Mouse (Mus musculus) MEL (cell line): Measurements from ENCODE around the gene Mark2. TPM values are rescaled to one million over a fixed set of nuclear protein-coding genes. Genes with fewer than 3 reads are reported as not detected.

Experiments
- DNase-seq: peaks from one replicate; pipeline ENCODE4 v3.0.0; 2011; ENCODE audit warnings: low read depth, low spot score
- H3K27ac ChIP-seq: 2 replicates; pipeline ENCODE4 v1.5.1; 2012; ENCODE audit warnings: low read depth, mild to moderate bottlenecking, control low read depth, low read length, moderate library complexity; ENCODE audit not compliant: control insufficient read depth
- H3K27me3 ChIP-seq, 2 experiments: fragments of 150-350 bp in 1 of 2; sonication (generic) in 1 of 2; 2 replicates each; pipeline ENCODE4 v1.6.1; 2012; ENCODE audit warnings: low read length in 2 of 2, mild to moderate bottlenecking in 2 of 2, improper control_type of control experiment in 1 of 2, moderate library complexity in 1 of 2; ENCODE audit not compliant: insufficient read depth in 2 of 2, control insufficient read depth in 1 of 2
- H3K36me3 ChIP-seq, 2 experiments: 2 replicates each; pipeline ENCODE4 v1.6.1; 2012 to 2014; ENCODE audit warnings: low read length in 2 of 2, improper control_type of control experiment in 1 of 2, inconsistent platforms in 1 of 2, mild to moderate bottlenecking in 1 of 2; ENCODE audit not compliant: insufficient read depth in 2 of 2, control insufficient read depth in 1 of 2
- H3K4me1 ChIP-seq, 2 experiments: fragments of 150-350 bp in 1 of 2; sonication (generic) in 1 of 2; 2 replicates each; pipeline ENCODE4 v1.6.1; 2012; ENCODE audit warnings: low read length in 2 of 2, improper control_type of control experiment in 1 of 2, mild to moderate bottlenecking in 1 of 2; ENCODE audit not compliant: insufficient read depth in 2 of 2, control insufficient read depth in 1 of 2
- H3K4me3 ChIP-seq, 2 experiments: fragments of 150-350 bp in 1 of 2; sonication (generic) in 1 of 2; 2 replicates each; pipeline ENCODE4 v1.5.1; 2012; ENCODE audit warnings: low read depth in 2 of 2, low read length in 2 of 2, mild to moderate bottlenecking in 2 of 2, moderate library complexity in 2 of 2, control low read depth in 1 of 2, improper control_type of control experiment in 1 of 2; ENCODE audit not compliant: control insufficient read depth in 1 of 2, insufficient read depth in 1 of 2
- H3K79me2 ChIP-seq: 2 replicates; pipeline ENCODE4 v1.6.1; 2012; ENCODE audit warnings: mild to moderate bottlenecking, low read length, moderate library complexity; ENCODE audit not compliant: control insufficient read depth, poor library complexity, insufficient read depth
- H3K9ac ChIP-seq: 2 replicates; pipeline ENCODE4 v1.6.1; 2012; ENCODE audit warnings: low read depth, mild to moderate bottlenecking, control low read depth, low read length, moderate library complexity; ENCODE audit not compliant: control insufficient read depth, poor library complexity, severe bottlenecking
- H3K9me3 ChIP-seq: fragments of 150-350 bp; sonication (generic); replicated peaks from 2 replicates; pipeline ENCODE4 v1.6.1; 2012; ENCODE audit warnings: mild to moderate bottlenecking, low read length, improper control_type of control experiment, moderate library complexity; ENCODE audit not compliant: insufficient read depth
- CHD1 ChIP-seq: IDR thresholded peaks from 2 replicates; pipeline ENCODE4 v1.6.1; 2012; ENCODE audit warnings: low read depth, mild to moderate bottlenecking, inconsistent platforms, low read length, improper control_type of control experiment
- CTCF ChIP-seq, 3 experiments: IDR thresholded peaks in 2 of 3; conservative IDR thresholded peaks in 1 of 3; 2 replicates each; pipeline ENCODE4 v1.5.1; 2011 to 2012; ENCODE audit warnings: low read length in 3 of 3, low read depth in 2 of 3, mild to moderate bottlenecking in 2 of 3, improper control_type of control experiment in 1 of 3, inconsistent platforms in 1 of 3, mixed read lengths in 1 of 3, moderate library complexity in 1 of 3; ENCODE audit not compliant: control insufficient read depth in 1 of 3, insufficient read depth in 1 of 3, poor library complexity in 1 of 3, severe bottlenecking in 1 of 3
- EP300 ChIP-seq, 2 experiments: IDR thresholded peaks; 2 replicates each; pipeline ENCODE4 v1.6.1; 2011; ENCODE audit warnings: improper control_type of control experiment in 2 of 2, low read length in 2 of 2, low read depth in 1 of 2, mild to moderate bottlenecking in 1 of 2
- ETS1 ChIP-seq: IDR thresholded peaks from 2 replicates; pipeline ENCODE4 v1.6.1; 2012; ENCODE audit warnings: low read depth, mild to moderate bottlenecking, inconsistent platforms, low read length, improper control_type of control experiment, moderate library complexity
- GATA1 ChIP-seq: IDR thresholded peaks from 2 replicates; pipeline ENCODE4 v1.6.1; 2011; ENCODE audit warnings: low read depth, low read length, improper control_type of control experiment
- JUND ChIP-seq: IDR thresholded peaks from 2 replicates; pipeline ENCODE4 v1.6.1; 2011; ENCODE audit warnings: low read depth, mild to moderate bottlenecking, improper control_type of control experiment, low read length
- KAT2A ChIP-seq: conservative IDR thresholded peaks from 2 replicates; pipeline ENCODE4 v1.6.1; 2012; ENCODE audit warnings: low read depth, low read length, improper control_type of control experiment, inconsistent platforms
- MAFK ChIP-seq: IDR thresholded peaks from 2 replicates; pipeline ENCODE4 v1.6.1; 2011; ENCODE audit warnings: low read depth, mild to moderate bottlenecking, low read length, improper control_type of control experiment, borderline replicate concordance
- MAX ChIP-seq: IDR thresholded peaks from 2 replicates; pipeline ENCODE4 v1.6.1; 2011; ENCODE audit warnings: low read length, improper control_type of control experiment
- MEF2A ChIP-seq: IDR thresholded peaks from 2 replicates; pipeline ENCODE4 v1.6.1; 2014; ENCODE audit warnings: low read depth, mild to moderate bottlenecking, inconsistent platforms, low read length, improper control_type of control experiment; ENCODE audit not compliant: poor library complexity, insufficient replicate concordance, severe bottlenecking; ENCODE audit errors: extremely low read depth
- MXI1 ChIP-seq: IDR thresholded peaks from 2 replicates; pipeline ENCODE4 v1.6.1; 2011; ENCODE audit warnings: mild to moderate bottlenecking, low read depth, low read length, improper control_type of control experiment
- MYB ChIP-seq: IDR thresholded peaks from 2 replicates; pipeline ENCODE4 v1.6.1; 2011; ENCODE audit warnings: mild to moderate bottlenecking, low read depth, low read length, improper control_type of control experiment
- MYC ChIP-seq: IDR thresholded peaks from 2 replicates; pipeline ENCODE4 v1.6.1; 2011; ENCODE audit warnings: low read depth, mild to moderate bottlenecking, low read length, improper control_type of control experiment, moderate library complexity
- NELFE ChIP-seq: IDR thresholded peaks from 2 replicates; pipeline ENCODE4 v1.6.1; 2011; ENCODE audit warnings: low read depth, low read length, improper control_type of control experiment
- NRF1 ChIP-seq: IDR thresholded peaks from 2 replicates; pipeline ENCODE4 v1.6.1; 2014; ENCODE audit warnings: low read depth, mild to moderate bottlenecking, inconsistent platforms, low read length, improper control_type of control experiment, moderate library complexity; ENCODE audit not compliant: poor library complexity, insufficient read depth, severe bottlenecking
- POLR2A ChIP-seq, 2 experiments: IDR thresholded peaks; 2 replicates each; pipeline ENCODE4 v1.6.1; 2011 to 2012; ENCODE audit warnings: low read length in 2 of 2, mild to moderate bottlenecking in 2 of 2, control low read depth in 1 of 2, improper control_type of control experiment in 1 of 2, low read depth in 1 of 2, moderate library complexity in 1 of 2; ENCODE audit not compliant: control insufficient read depth in 1 of 2, insufficient read depth in 1 of 2, poor library complexity in 1 of 2
- POLR2AphosphoS2 ChIP-seq: IDR thresholded peaks from 2 replicates; pipeline ENCODE4 v1.6.1; 2011; ENCODE audit warnings: low read length, improper control_type of control experiment
- RCOR1 ChIP-seq: IDR thresholded peaks from 2 replicates; pipeline ENCODE4 v1.6.1; 2012; ENCODE audit warnings: low read depth, mild to moderate bottlenecking, inconsistent platforms, low read length, improper control_type of control experiment
- SIN3A ChIP-seq: IDR thresholded peaks from 2 replicates; pipeline ENCODE4 v1.6.1; 2012; ENCODE audit warnings: low read length, improper control_type of control experiment, inconsistent platforms
- TAL1 ChIP-seq: IDR thresholded peaks from 2 replicates; pipeline ENCODE4 v1.6.1; 2012; ENCODE audit warnings: mild to moderate bottlenecking, inconsistent platforms, low read length, moderate library complexity, mixed read lengths
- TCF12 ChIP-seq: IDR thresholded peaks from 2 replicates; pipeline ENCODE4 v1.6.1; 2014; ENCODE audit warnings: low read depth, mild to moderate bottlenecking, inconsistent platforms, low read length, improper control_type of control experiment, moderate library complexity
- ZKSCAN1 ChIP-seq: IDR thresholded peaks from 2 replicates; pipeline ENCODE4 v1.6.1; 2012; ENCODE audit warnings: low read depth, mild to moderate bottlenecking, inconsistent platforms, low read length, improper control_type of control experiment, moderate library complexity
- ZMIZ1 ChIP-seq: IDR thresholded peaks from 2 replicates; pipeline ENCODE4 v1.6.1; 2012; ENCODE audit warnings: low read depth, mild to moderate bottlenecking, inconsistent platforms, low read length, improper control_type of control experiment, moderate library complexity
- ZNF384 ChIP-seq: IDR thresholded peaks from 2 replicates; pipeline ENCODE4 v1.6.1; 2012; ENCODE audit warnings: low read depth, mild to moderate bottlenecking, inconsistent platforms, low read length, improper control_type of control experiment
- polyA plus RNA-seq, 2 experiments: library from polyadenylated mRNA; stranded (reverse) in 1 of 2; unstranded in 1 of 2; fragments of >175 nt in 1 of 2; fragments of >200 nt in 1 of 2; gene quantifications; 2 replicates each; pipeline versions ENCODE4 v1.2.1 to v1.2.4; 2012; ENCODE audit warnings: low replicate concordance in 2 of 2, low read depth in 1 of 2; ENCODE audit not compliant: insufficient read length in 2 of 2, insufficient read depth in 1 of 2, missing spikeins in 1 of 2
- total RNA-seq: library from RNA; depleted of rRNA; stranded (reverse); fragments of 300-350 nt; gene quantifications from 2 replicates; pipeline ENCODE4 v1.2.3, GENCODE M21; 2012

The Mark2 gene
- total and polyA plus RNA-seq, 3 experiments = 36.1 to 72.4 TPM; not detected in 1

- no peak overlapping the region for H3K4me3 ChIP-seq
- peaks cover 46% of the 10 kb centered on the region for H3K79me2 ChIP-seq
- DNase-seq = peak; percentile 61
- H3K36me3 ChIP-seq = peaks cover 7 to 56% of the 10 kb centered on the region in 2 experiments
- H3K9me3 ChIP-seq = no peaks in the 10 kb centered on the region
- H3K9ac ChIP-seq = no peak overlapping the region
- no peaks in the 10 kb centered on the region for H3K27me3 ChIP-seq
- H3K4me1 ChIP-seq = peaks cover 17 to 45% of the 10 kb centered on the region in 2 experiments
- TF ChIP-seq POLR2AphosphoS2 (no peak), MEF2A (no peak), RCOR1 (peak; percentile 96), ETS1 (peak; percentile 45; the same call in 1 of the 2 replicates), ZKSCAN1 (no peak), POLR2A (IDR thresholded peaks at IDR 0.05; ENCODE audit: control insufficient read depth in 1 of 2, insufficient read depth in 1 of 2, low read depth in 1 of 2, low read length in 2 of 2, poor library complexity in 1 of 2) (no peak), MAFK (peak; percentile 80; the same call in 1 of the 2 replicates), TCF12 (peak; percentile 76), ZNF384 (peak; percentile 73), TAL1 (peak; percentile 44), GATA1 (peak; percentile 85), MAX (no peak), EP300 (IDR thresholded peaks at IDR 0.05; ENCODE audit: low read depth in 1 of 2, low read length in 2 of 2) (peak; percentile 76 to 83)
- peak overlapping the region; percentile 60 for H3K27ac ChIP-seq
Observed at GRCm38 (mm10) chr19:7315587-7315984, 26.1 kb downstream of the Mark2 start.

GRCm38 (mm10) chr19:7314976-7315586 is 26.6 kb downstream of the Mark2 start:
- peaks cover 22 to 50% of the 10 kb centered on the region in 2 experiments for H3K4me1 ChIP-seq
- DNase-seq = peak; percentile 87
- H3K27ac ChIP-seq = peak overlapping the region; percentile 60
- no peaks in the 10 kb centered on the region for H3K9me3 ChIP-seq
- H3K4me3 ChIP-seq = peak overlapping the region in 1 of 2 experiments; percentile 21; a peak in 1 of 4 replicates
- H3K27me3 ChIP-seq = no peaks in the 10 kb centered on the region
- peaks cover 7 to 61% of the 10 kb centered on the region in 2 experiments for H3K36me3 ChIP-seq
- peaks cover 49% of the 10 kb centered on the region for H3K79me2 ChIP-seq
- 0 out of 2 replicates have a peak overlapping the region, but pooled peaks have one; percentile 15 for H3K9ac ChIP-seq
- TF ChIP-seq MYC = no peak
- TF ChIP-seq TAL1 = no peak
- TF ChIP-seq MEF2A = no peak
- TF ChIP-seq ETS1 = peak; percentile 53; the same call in 1 of the 2 replicates
- peak; percentile 16; the same call in 1 of the 2 replicates for TF ChIP-seq SIN3A
- TF ChIP-seq MAX = no peak
- TF ChIP-seq NELFE = no peak
- TF ChIP-seq CHD1 = no peak
- peak; percentile 48 to 71 for TF ChIP-seq EP300 (IDR thresholded peaks at IDR 0.05; ENCODE audit: low read depth in 1 of 2, low read length in 2 of 2)
- TF ChIP-seq JUND = no peak
- TF ChIP-seq MAFK = no peak
- TF ChIP-seq CTCF (IDR thresholded peaks at IDR 0.05 in 2 of 3, conservative IDR thresholded peaks at IDR 0.05 in 1 of 3; ENCODE audit: control insufficient read depth in 1 of 3, insufficient read depth in 1 of 3, low read depth in 2 of 3, low read length in 3 of 3, poor library complexity in 1 of 3, severe bottlenecking in 1 of 3) = no peak
- peak; percentile 44; the same call in 1 of the 2 replicates for TF ChIP-seq MXI1
- TF ChIP-seq MYB = peak; percentile 59; the same call in 1 of the 2 replicates
- TF ChIP-seq NRF1 = no peak
- no peak for TF ChIP-seq KAT2A
- peak; percentile 36; the same call in 1 of the 2 replicates for TF ChIP-seq GATA1
- TF ChIP-seq ZMIZ1 = no peak
- TF ChIP-seq RCOR1 = peak; percentile 66
- TF ChIP-seq POLR2AphosphoS2 = no peak
